Mouse (Mus musculus): Measurements from ENCODE around the gene Ikbip.

DNA sequence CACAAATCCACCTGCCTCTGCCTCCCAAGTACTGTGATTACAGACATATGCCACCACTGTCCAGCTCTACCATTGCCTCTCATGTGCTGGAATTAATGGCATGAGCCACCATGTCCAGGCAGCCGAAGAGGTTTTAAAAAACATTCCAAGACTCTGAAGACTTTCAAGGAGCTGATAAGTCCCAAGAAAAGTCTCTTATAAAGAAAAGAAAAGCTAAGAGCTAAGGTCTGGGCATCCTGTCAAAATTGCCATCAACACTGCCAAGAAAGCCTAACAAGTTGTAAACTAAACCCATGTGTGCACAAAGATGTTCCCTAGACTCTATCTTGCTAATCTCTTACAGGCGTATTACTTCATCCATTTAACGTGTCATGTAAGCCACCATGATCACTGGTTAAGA is 9.4 kb upstream of the Ikbip start:
- TF ChIP-seq GABPA (IDR thresholded peaks at IDR 0.05; ENCODE audit: low read depth, low read length) (no peak), CHD1 (IDR thresholded peaks at IDR 0.05; ENCODE audit: low read depth, low read length) (no peak), EP300 (IDR thresholded peaks at IDR 0.05; ENCODE audit: low read depth in 1 of 2, low read length in 2 of 2) (no peak), E2F4 (IDR thresholded peaks at IDR 0.05; ENCODE audit: borderline replicate concordance, low read depth, low read length) (no peak), POLR2A (IDR thresholded peaks at IDR 0.05; ENCODE audit: control insufficient read depth in 1 of 2, insufficient read depth in 1 of 2, low read depth in 1 of 2, low read length in 2 of 2, poor library complexity in 1 of 2) (no peak), CTCF (IDR thresholded peaks at IDR 0.05 in 2 of 3, conservative IDR thresholded peaks at IDR 0.05 in 1 of 3; ENCODE audit: control insufficient read depth in 1 of 3, insufficient read depth in 1 of 3, low read depth in 2 of 3, low read length in 3 of 3, poor library complexity in 1 of 3, severe bottlenecking in 1 of 3) (no peak), USF2 (IDR thresholded peaks at IDR 0.05; ENCODE audit: borderline replicate concordance in 1 of 2, insufficient read depth in 1 of 2, low read depth in 1 of 2, low read length in 2 of 2) (no peak), USF1 (IDR thresholded peaks at IDR 0.05; ENCODE audit: low read depth, low read length) (no peak), KAT2A (conservative IDR thresholded peaks at IDR 0.05; ENCODE audit: low read depth, low read length) (no peak)
